Mouse (Mus musculus): ENCODE data around the gene Prpf31. TPM values are rescaled to one million over a fixed set of nuclear protein-coding genes. Genes with fewer than 3 reads are reported as not detected.

The Prpf31 gene
- total and polyA plus RNA-seq, 3 experiments = 43.3 to 97.9 (median 59.2) TPM

- no peak for TF ChIP-seq GATA1 (IDR thresholded peaks at IDR 0.05; ENCODE audit: borderline replicate concordance, low read length)
- TF ChIP-seq TAL1 (conservative IDR thresholded peaks at IDR 0.05; ENCODE audit: low read depth, low read length) = no peak
- no peak for TF ChIP-seq CTCF (IDR thresholded peaks at IDR 0.05; ENCODE audit: low read depth, low read length)
- no peak for TF ChIP-seq POLR2AphosphoS5 (IDR thresholded peaks at IDR 0.05; ENCODE audit: insufficient replicate concordance, low read depth, low read length)
- no peak for TF ChIP-seq GATA2 (IDR thresholded peaks at IDR 0.05; ENCODE audit: borderline replicate concordance, low read depth, low read length)
- peaks cover 7% of the 10 kb centered on the region; the same call in 1 of the 2 replicates for H3K4me1 ChIP-seq (ENCODE audit: insufficient read depth, low read depth, low read length)
- peaks cover 26% of the 10 kb centered on the region for H3K36me3 ChIP-seq (replicated peaks)
- ATAC-seq (ENCODE audit: extremely low read depth, insufficient number of reproducible peaks, low FRiP score, poor library complexity, severe bottlenecking) (no peak), DNase-seq (ENCODE audit: low spot score) (no peak)
- no peak overlapping the region for H3K4me3 ChIP-seq (ENCODE audit: low read depth, low read length)
- peaks cover 4% of the 10 kb centered on the region; the same call in 1 of the 2 replicates for H3K27me3 ChIP-seq (ENCODE audit: insufficient read depth, low read length)
- no peaks in the 10 kb centered on the region for H3K9me3 ChIP-seq (replicated peaks)
Observed at GRCm38 (mm10) chr7:3675228-3675548, 45.4 kb downstream of the Prpf31 start.

GRCm38 (mm10) chr7:3676371-3676770 is 46.6 kb downstream of the Prpf31 start:
- DNase-seq (ENCODE audit: low spot score) (no peak), ATAC-seq (ENCODE audit: extremely low read depth, insufficient number of reproducible peaks, low FRiP score, poor library complexity, severe bottlenecking) (no peak)
- TF ChIP-seq CTCF (IDR thresholded peaks at IDR 0.05; ENCODE audit: low read depth, low read length) (no peak), TAL1 (conservative IDR thresholded peaks at IDR 0.05; ENCODE audit: low read depth, low read length) (no peak), GATA1 (IDR thresholded peaks at IDR 0.05; ENCODE audit: borderline replicate concordance, low read length) (no peak), GATA2 (IDR thresholded peaks at IDR 0.05; ENCODE audit: borderline replicate concordance, low read depth, low read length) (no peak), POLR2AphosphoS5 (IDR thresholded peaks at IDR 0.05; ENCODE audit: insufficient replicate concordance, low read depth, low read length) (no peak)
- Histone ChIP-seq H3K9me3 (replicated peaks) (no peaks in the 10 kb centered on the region), H3K4me3 (ENCODE audit: low read depth, low read length) (no peak overlapping the region), H3K27me3 (ENCODE audit: insufficient read depth, low read length) (peaks cover under 1% of the 10 kb centered on the region; the same call in 1 of the 2 replicates), H3K36me3 (replicated peaks) (peaks cover 32% of the 10 kb centered on the region), H3K4me1 (ENCODE audit: insufficient read depth, low read depth, low read length) (peaks cover 7% of the 10 kb centered on the region; the same call in 1 of the 2 replicates)

GRCm38 (mm10) chr7:3677342-3677741 is 47.6 kb downstream of the Prpf31 start, which contains the start of gene Tmc4:
Gene Tmc4 (minus strand): TSS chr7:3677553.
- DNase-seq (ENCODE audit: low spot score) (no peak), ATAC-seq (ENCODE audit: extremely low read depth, insufficient number of reproducible peaks, low FRiP score, poor library complexity, severe bottlenecking) (no peak)
- Histone ChIP-seq H3K36me3 (replicated peaks) (peaks cover 38% of the 10 kb centered on the region), H3K4me3 (ENCODE audit: low read depth, low read length) (no peak within 1 kb of the TSS), H3K4me1 (ENCODE audit: insufficient read depth, low read depth, low read length) (peaks cover 7% of the 10 kb centered on the region; the same call in 1 of the 2 replicates), H3K9me3 (replicated peaks) (no peaks in the 10 kb centered on the region), H3K27me3 (ENCODE audit: insufficient read depth, low read length) (no peaks in the 10 kb centered on the region)
- TF ChIP-seq CTCF (IDR thresholded peaks at IDR 0.05; ENCODE audit: low read depth, low read length) (no peak), GATA1 (IDR thresholded peaks at IDR 0.05; ENCODE audit: borderline replicate concordance, low read length) (no peak), POLR2AphosphoS5 (IDR thresholded peaks at IDR 0.05; ENCODE audit: insufficient replicate concordance, low read depth, low read length) (no peak), GATA2 (IDR thresholded peaks at IDR 0.05; ENCODE audit: borderline replicate concordance, low read depth, low read length) (no peak), TAL1 (conservative IDR thresholded peaks at IDR 0.05; ENCODE audit: low read depth, low read length) (no peak)

GRCm38 (mm10) chr7:3683908-3684550 is 54.2 kb downstream of the Prpf31 start:
- no peak for TF ChIP-seq GATA1 (IDR thresholded peaks at IDR 0.05; ENCODE audit: borderline replicate concordance, low read length)
- no peak for TF ChIP-seq GATA2 (IDR thresholded peaks at IDR 0.05; ENCODE audit: borderline replicate concordance, low read depth, low read length)
- no peak for TF ChIP-seq CTCF (IDR thresholded peaks at IDR 0.05; ENCODE audit: low read depth, low read length)
- TF ChIP-seq POLR2AphosphoS5 (IDR thresholded peaks at IDR 0.05; ENCODE audit: insufficient replicate concordance, low read depth, low read length) = no peak
- TF ChIP-seq TAL1 (conservative IDR thresholded peaks at IDR 0.05; ENCODE audit: low read depth, low read length) = no peak
- Histone ChIP-seq H3K4me3 (ENCODE audit: low read depth, low read length) (no peak overlapping the region), H3K9me3 (replicated peaks) (no peaks in the 10 kb centered on the region), H3K27me3 (ENCODE audit: insufficient read depth, low read length) (no peaks in the 10 kb centered on the region), H3K36me3 (replicated peaks) (peaks cover 78% of the 10 kb centered on the region), H3K4me1 (ENCODE audit: insufficient read depth, low read depth, low read length) (no peaks in the 10 kb centered on the region)
- ATAC-seq (ENCODE audit: extremely low read depth, insufficient number of reproducible peaks, low FRiP score, poor library complexity, severe bottlenecking) = no peak
- no peak for DNase-seq (ENCODE audit: low spot score)

- DNase-seq (ENCODE audit: low spot score) = no peak
- Histone ChIP-seq H3K9me3 (replicated peaks) (no peaks in the 10 kb centered on the region), H3K4me1 (ENCODE audit: insufficient read depth, low read depth, low read length) (no peaks in the 10 kb centered on the region), H3K36me3 (replicated peaks) (peaks cover 78% of the 10 kb centered on the region), H3K27me3 (ENCODE audit: insufficient read depth, low read length) (no peaks in the 10 kb centered on the region), H3K4me3 (ENCODE audit: low read depth, low read length) (no peak overlapping the region)
- no peak for TF ChIP-seq POLR2AphosphoS5 (IDR thresholded peaks at IDR 0.05; ENCODE audit: insufficient replicate concordance, low read depth, low read length)
- TF ChIP-seq CTCF (IDR thresholded peaks at IDR 0.05; ENCODE audit: low read depth, low read length) = no peak
- TF ChIP-seq TAL1 (conservative IDR thresholded peaks at IDR 0.05; ENCODE audit: low read depth, low read length) = no peak
- no peak for ATAC-seq (ENCODE audit: extremely low read depth, insufficient number of reproducible peaks, low FRiP score, poor library complexity, severe bottlenecking)
Observed at GRCm38 (mm10) chr7:3684698-3685097, 54.9 kb downstream of the Prpf31 start.

GRCm38 (mm10) chr7:3685400-3686187 is 55.8 kb downstream of the Prpf31 start:
- TF ChIP-seq GATA1 (IDR thresholded peaks at IDR 0.05; ENCODE audit: borderline replicate concordance, low read length) (no peak), CTCF (IDR thresholded peaks at IDR 0.05; ENCODE audit: low read depth, low read length) (no peak), GATA2 (IDR thresholded peaks at IDR 0.05; ENCODE audit: borderline replicate concordance, low read depth, low read length) (no peak), POLR2AphosphoS5 (IDR thresholded peaks at IDR 0.05; ENCODE audit: insufficient replicate concordance, low read depth, low read length) (no peak), TAL1 (conservative IDR thresholded peaks at IDR 0.05; ENCODE audit: low read depth, low read length) (no peak)
- Histone ChIP-seq H3K27me3 (ENCODE audit: insufficient read depth, low read length) (no peaks in the 10 kb centered on the region), H3K4me3 (ENCODE audit: low read depth, low read length) (no peak overlapping the region), H3K4me1 (ENCODE audit: insufficient read depth, low read depth, low read length) (no peaks in the 10 kb centered on the region), H3K36me3 (replicated peaks) (peaks cover 83% of the 10 kb centered on the region), H3K9me3 (replicated peaks) (no peaks in the 10 kb centered on the region)
- no peak for ATAC-seq (ENCODE audit: extremely low read depth, insufficient number of reproducible peaks, low FRiP score, poor library complexity, severe bottlenecking)
- no peak for DNase-seq (ENCODE audit: low spot score)
